Mouse (Mus musculus) heart, adult 10 weeks (tissue): Measurements from ENCODE around the gene Haus5. TPM values are rescaled to one million over a fixed set of nuclear protein-coding genes. Genes with fewer than 3 reads are reported as not detected.

Source experiments
- polyA plus RNA-seq: library from polyadenylated mRNA; stranded (reverse); fragments of 350-450 nt; fragmentation: Illumina TruSeq; extraction: RNeasy Lipid Tissue Mini Kit (QIAGEN cat#74804); gene quantifications from one replicate; pipeline ENCODE4 v1.2.3, GENCODE M21; 2014; ENCODE audit warnings: low read depth, low replicate concordance

Haus5 gene
- polyA plus RNA-seq: 7.5 TPM

DNA sequence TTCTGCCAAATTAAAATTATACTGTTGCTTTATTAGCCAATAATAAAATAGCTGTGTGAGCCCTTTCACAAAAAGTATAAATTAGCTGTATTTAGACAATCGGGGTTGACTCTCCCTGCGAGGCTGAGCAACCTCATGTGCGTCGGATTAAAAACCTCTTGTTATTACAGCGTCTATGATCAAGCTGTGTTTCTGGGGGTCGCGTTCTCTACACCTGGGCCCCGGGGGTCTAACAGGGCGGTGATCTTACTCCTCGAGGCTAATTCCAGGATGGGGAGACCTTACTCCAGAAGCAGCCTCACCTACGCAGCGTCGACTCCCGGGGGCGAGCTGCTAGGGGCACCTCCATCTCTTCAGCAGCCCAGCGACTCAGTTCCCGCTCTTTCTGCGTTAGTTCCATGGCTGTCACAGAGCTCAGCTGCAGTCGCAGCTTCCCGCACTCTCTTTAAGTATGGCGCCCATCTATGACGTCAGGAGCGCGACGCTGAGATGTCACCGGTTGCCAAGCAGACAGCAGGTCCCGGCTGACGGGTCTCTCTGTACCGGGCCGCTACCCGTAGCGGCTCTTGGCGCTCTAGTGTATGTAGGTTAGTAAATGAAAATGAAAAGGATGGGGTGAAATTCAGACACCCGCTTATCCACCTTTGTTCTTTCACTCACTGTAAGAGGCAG is at the start of gene Haus5:
TSS of gene Haus5 (minus strand) at position 466 of the 672 bp plus-strand sequence.

DNA sequence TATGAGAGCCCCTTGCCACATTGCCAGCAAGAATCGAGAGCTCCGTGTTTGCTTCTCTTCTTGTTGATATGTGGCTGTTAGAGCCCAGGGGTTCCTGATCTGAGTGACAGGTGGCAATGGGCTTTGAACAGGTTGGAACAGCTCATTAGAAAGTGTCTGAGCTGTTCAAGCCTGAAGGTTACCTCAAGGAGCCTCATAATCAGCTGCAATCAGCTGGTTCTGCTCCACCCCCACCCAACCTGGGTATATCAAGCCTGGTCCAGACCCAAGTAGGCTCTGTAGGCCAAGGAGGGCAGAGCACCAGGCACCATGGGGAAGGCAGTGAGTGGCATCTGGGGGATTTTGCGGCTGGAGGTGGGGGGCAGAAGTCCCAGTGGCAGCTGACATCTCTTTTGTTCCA is 47.1 kb upstream of the Haus5 start, which contains the start of gene Atp4a:
TSS of gene Atp4a (plus strand) at position 268 of the 400 bp plus-strand sequence.

DNA sequence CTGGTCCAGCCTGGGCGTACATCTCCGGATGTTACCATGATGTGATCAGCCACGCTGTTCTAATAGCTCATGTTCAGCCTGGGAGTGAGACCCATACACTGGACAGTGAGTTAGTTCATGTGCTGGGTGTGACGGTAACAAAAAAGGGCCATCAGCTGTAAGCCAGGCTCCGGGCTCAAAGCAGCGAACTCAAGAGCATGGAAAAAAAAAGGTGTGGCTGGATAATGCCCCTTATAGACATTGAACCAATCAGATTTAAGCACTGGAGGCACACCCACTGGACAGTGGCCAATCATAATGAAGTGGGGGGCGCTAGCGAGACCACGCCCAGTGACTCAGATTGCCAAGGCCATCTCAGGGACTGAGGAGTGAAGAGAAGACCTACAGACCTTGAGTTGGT is 33.8 kb upstream of the Haus5 start, which contains the start of gene 2200002J24Rik:
TSS of gene 2200002J24Rik (plus strand) at position 338 of the 400 bp plus-strand sequence.

DNA sequence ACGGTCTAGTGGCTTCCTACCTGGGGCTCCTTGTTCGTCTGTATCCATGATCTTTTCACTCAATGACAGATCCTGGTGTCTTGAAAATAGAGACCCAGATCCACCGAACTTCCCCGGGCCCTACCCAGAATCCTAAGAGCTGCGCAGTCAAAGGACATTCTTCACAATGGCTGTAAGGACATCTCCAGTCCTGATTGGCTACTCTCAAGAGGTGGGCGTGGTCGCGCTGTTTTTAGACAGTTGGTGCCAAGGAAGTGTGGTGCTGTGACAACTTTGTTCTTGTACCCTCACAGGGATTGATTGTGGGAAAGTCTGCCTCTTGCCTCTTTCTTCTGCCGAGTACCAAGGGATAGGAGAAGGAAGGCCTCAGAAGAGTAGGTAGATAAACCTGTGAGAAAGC is 6.7 kb upstream of the Haus5 start, which contains the start of gene Pmis2:
TSS of gene Pmis2 (minus strand) at position 126 of the 400 bp plus-strand sequence.

DNA sequence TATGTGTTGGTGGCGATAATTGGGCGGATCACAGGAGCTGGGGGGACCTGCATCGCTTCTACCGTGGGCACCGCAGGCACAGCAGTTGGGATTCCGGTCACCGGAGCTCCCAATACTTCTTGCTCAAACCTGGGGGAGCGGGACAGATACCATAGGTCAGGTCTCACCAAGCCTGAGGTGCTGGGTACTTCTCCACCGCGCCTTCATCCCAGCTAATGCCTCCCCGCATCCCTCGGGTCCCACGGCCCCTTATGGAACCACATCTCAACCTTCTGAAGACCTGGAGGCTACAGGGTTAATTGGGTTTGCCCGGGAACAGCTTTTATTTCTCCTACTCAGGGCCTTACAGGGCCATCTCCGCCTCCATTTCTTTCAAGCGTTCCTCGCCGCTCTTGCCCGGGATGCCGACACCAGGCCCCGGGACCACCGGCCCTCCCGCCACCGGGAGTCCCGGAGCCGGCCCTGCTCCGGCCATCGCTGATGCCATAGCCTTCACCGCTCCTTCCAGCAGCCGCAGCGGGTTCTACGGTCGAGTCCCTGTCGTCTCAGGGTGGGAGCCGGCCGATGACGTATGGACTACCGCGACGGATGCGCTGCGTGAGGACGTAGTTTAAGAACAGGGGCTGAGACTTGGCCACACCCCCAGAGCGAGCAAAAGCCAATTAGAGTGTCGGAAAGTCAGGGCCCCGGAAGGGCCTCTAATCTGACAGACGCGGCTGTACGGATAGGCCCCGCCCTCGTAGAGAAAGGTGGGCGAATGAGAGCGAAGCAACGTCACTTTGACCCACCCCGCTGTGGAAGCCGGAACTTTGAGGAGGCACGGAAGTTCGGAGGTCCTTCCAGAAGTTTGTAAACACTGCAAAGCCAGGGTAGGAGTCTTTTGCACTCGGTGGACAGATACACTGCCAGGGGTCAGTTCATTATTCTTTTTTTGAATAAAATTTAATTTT is 14.9 kb downstream of the Haus5 start, which contains the start of gene Rbm42:
TSS of gene Rbm42 (minus strand) at position 727 of the 950 bp plus-strand sequence.

DNA sequence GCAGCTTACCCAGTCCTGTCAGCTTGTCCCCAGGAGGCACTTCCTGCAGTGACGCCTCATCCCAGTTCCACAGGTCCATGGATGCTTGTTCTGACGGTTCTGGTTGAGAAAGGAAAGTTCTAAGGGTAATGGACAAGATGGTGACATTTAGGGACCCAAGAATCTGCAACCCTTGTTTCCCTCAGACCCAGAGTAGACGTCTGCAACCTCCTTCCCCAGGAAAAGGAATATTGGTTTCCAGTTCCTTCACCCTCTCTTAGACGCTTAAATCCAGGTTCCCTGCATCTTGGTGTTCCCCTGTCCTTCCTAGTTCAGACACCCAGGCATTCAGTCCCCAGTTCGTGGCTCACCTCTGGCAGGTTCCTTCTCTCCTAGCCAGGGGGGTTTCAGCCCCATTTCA is 29.0 kb downstream of the Haus5 start, which contains the start of gene Etv2:
TSS of gene Etv2 (minus strand) at position 101 of the 400 bp plus-strand sequence.

DNA sequence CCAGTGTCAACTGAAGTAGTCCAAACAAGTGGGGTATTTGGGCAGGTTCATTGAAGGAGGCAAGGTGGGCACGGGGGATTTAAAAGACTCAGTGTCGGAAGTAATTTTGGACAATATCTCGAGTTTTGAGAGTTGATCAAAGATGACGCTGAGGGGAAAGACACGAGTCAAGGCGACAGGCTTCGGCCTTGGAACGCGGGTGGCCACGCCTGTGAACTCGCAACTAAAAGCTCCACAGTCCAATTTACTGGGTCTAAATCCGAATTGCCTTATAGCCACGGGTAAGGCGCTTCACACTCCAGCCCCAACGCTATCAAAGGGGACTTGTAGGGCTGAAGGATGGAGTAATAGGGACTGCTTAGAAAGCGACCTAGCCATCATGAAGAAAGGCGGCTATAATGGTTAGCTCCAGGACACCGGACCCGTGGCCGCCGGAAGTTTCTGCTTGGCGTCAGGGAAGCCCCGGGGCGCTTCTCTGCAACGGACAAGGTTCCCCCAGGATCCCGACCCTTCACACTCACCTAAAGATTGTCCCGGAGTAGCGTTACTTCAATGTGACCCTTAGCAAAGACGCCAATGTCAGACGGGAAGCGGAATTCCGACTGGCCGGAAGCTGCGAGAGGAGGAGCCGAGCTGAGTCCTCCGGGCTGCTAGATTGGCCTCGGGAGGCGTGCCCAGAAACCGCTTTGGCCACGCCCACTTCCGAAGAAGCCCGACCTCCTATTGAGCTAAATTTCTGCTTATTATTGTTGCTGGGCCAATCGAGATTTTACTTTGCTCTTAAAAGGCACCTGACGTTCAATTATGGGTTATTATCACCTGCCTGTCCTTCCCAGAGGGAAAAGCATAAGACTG is 39.0 kb downstream of the Haus5 start, which contains the start of gene Cox6b1:
TSS of gene Cox6b1 (minus strand) at position 622 of the 855 bp plus-strand sequence.

DNA sequence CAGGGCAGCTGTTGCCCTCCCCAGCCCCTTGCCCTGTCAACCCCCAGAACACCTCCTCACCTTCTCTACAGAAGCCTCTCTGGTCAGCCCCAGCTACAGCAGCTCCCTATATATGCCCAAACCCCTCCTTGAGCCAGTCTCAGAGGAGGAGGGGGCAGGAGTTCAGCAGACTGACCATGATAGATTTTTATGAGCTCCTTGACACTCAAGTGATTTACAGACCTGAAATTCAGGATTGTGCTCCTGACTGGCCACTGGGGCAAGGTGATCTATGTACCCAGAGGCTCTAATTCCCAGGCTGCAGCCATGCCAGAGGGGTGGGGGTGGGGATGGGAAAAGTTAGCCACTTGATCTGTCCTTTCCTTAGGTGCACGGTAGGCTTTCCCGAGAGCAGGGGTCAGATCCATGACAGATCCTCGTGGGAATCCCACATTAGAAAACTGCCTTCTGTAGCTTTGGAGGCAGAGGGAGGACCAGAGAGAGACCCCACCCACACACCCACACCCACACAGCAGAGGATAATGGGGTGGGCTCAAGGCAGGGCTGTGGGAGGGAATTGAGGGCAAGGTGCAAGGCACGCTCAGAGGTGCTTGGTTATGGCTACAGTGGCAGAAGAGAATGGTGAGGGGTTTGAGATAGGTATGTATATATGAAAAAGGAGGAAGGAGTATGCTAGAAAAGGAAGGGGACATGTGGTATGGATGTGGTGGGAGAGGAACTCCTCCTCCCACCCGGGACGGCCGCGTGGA is 52.0 kb downstream of the Haus5 start, which contains the start of gene Upk1a:
TSS of gene Upk1a (minus strand) at position 194 of the 749 bp plus-strand sequence.

Other genes with a start within 250 kb of the Haus5 start
- gene Hcst, start 245.1 kb downstream of the Haus5 start, polyA plus RNA-seq: not detected
- 0.50 TPM for gene Nfkbid, start 243.3 kb downstream of the Haus5 start, polyA plus RNA-seq
- 3.1 TPM for gene Aplp1, start 219.5 kb downstream of the Haus5 start, polyA plus RNA-seq
- gene Kirrel2, start 207.3 kb downstream of the Haus5 start, polyA plus RNA-seq: not detected
- gene Nphs1, start 206.7 kb downstream of the Haus5 start, polyA plus RNA-seq: not detected
- not detected for gene Prodh2, start 171.4 kb downstream of the Haus5 start, polyA plus RNA-seq
- gene Arhgap33, start 129.9 kb downstream of the Haus5 start, polyA plus RNA-seq: 1.1 TPM
- gene Hspb6, start 112.8 kb downstream of the Haus5 start, polyA plus RNA-seq: 945 TPM
- gene Proser3, start 112.7 kb downstream of the Haus5 start, polyA plus RNA-seq: 3.8 TPM
- 17.8 TPM for gene Lin37, start 105.2 kb downstream of the Haus5 start, polyA plus RNA-seq
- gene U2af1l4, start 101.7 kb downstream of the Haus5 start, polyA plus RNA-seq: 64.0 TPM
- 8.0 TPM for gene Gm49396, start 101.7 kb downstream of the Haus5 start, polyA plus RNA-seq
- 106 TPM for gene Psenen, start 101.4 kb downstream of the Haus5 start, polyA plus RNA-seq
- not detected for gene Igflr1, start 99.6 kb downstream of the Haus5 start, polyA plus RNA-seq
- gene Kmt2b, start 76.3 kb downstream of the Haus5 start, polyA plus RNA-seq: 16.4 TPM
- gene Zbtb32, start 66.1 kb downstream of the Haus5 start, polyA plus RNA-seq: not detected
- gene Upk1a, start 52.1 kb downstream of the Haus5 start, polyA plus RNA-seq: 0.31 TPM
- gene Cox6b1, start 38.8 kb downstream of the Haus5 start, polyA plus RNA-seq: 3,676 TPM
- gene Etv2, start 29.1 kb downstream of the Haus5 start, polyA plus RNA-seq: not detected
- 37.8 TPM for gene Rbm42, start 14.7 kb downstream of the Haus5 start, polyA plus RNA-seq
- gene Pmis2, start 6.6 kb upstream of the Haus5 start, polyA plus RNA-seq: not detected
- not detected for gene 2200002J24Rik, start 33.9 kb upstream of the Haus5 start, polyA plus RNA-seq
- gene Atp4a, start 47.2 kb upstream of the Haus5 start, polyA plus RNA-seq: not detected
- gene Tmem147, start 64.5 kb upstream of the Haus5 start, polyA plus RNA-seq: 168 TPM
- gene Gapdhs, start 78.7 kb upstream of the Haus5 start, polyA plus RNA-seq: not detected
- gene Sbsn, start 86.5 kb upstream of the Haus5 start, polyA plus RNA-seq: 3.5 TPM
- gene Dmkn, start 98.8 kb upstream of the Haus5 start, polyA plus RNA-seq: 3.5 TPM
- gene Krtdap, start 122.9 kb upstream of the Haus5 start, polyA plus RNA-seq: not detected
- not detected for gene Ffar2, start 158.8 kb upstream of the Haus5 start, polyA plus RNA-seq
- not detected for gene Ffar3, start 191.2 kb upstream of the Haus5 start, polyA plus RNA-seq
- not detected for gene Ffar1, start 196.6 kb upstream of the Haus5 start, polyA plus RNA-seq
- gene Cd22, start 215.3 kb upstream of the Haus5 start, polyA plus RNA-seq: 0.76 TPM
- 0.18 TPM for gene Mag, start 249.9 kb upstream of the Haus5 start, polyA plus RNA-seq